Mouse (Mus musculus): ENCODE measurements around the gene Bcor.

The Bcor gene

GRCm38 (mm10) chrX:12126408-12127105, 33.6 kb downstream of the Bcor start:
- DNase-seq, result no peak

GRCm38 (mm10) chrX:12124571-12124970, 35.6 kb downstream of the Bcor start:
- no peak for DNase-seq

GRCm38 (mm10) chrX:12123687-12124087, 36.5 kb downstream of the Bcor start:
- no peak for DNase-seq

- no peak for DNase-seq
These were observed 37.4 kb downstream of the Bcor start for GRCm38 (mm10) chrX:12122594-12123331.

- DNase-seq, result no peak
These were observed 40.7 kb downstream of the Bcor start for GRCm38 (mm10) chrX:12119476-12119875.

GRCm38 (mm10) chrX:12116128-12116527, 44.0 kb downstream of the Bcor start:
- no peak for DNase-seq

GRCm38 (mm10) chrX:12112166-12112565, 48.0 kb downstream of the Bcor start:
- DNase-seq, result no peak

GRCm38 (mm10) chrX:12110518-12110917, 49.6 kb downstream of the Bcor start:
- no peak for DNase-seq

GRCm38 (mm10) chrX:12105358-12105757, 54.8 kb downstream of the Bcor start:
- no peak for DNase-seq

GRCm38 (mm10) chrX:12096783-12097526, 63.2 kb downstream of the Bcor start:
- no peak for DNase-seq

GRCm38 (mm10) chrX:12093371-12093770, 66.8 kb downstream of the Bcor start:
- DNase-seq, result no peak

GRCm38 (mm10) chrX:12091431-12092061, 68.6 kb downstream of the Bcor start:
- peak; percentile 25 for DNase-seq

GRCm38 (mm10) chrX:12090871-12091404, 69.2 kb downstream of the Bcor start:
- DNase-seq, result peak; percentile 76

GRCm38 (mm10) chrX:12090151-12090870, 69.8 kb downstream of the Bcor start:
- no peak for DNase-seq

- peak; percentile 64 for DNase-seq
These were observed 70.6 kb downstream of the Bcor start for GRCm38 (mm10) chrX:12089353-12090081.

- DNase-seq, result no peak
These were observed 71.2 kb downstream of the Bcor start for GRCm38 (mm10) chrX:12089027-12089340.

GRCm38 (mm10) chrX:12088301-12089026, 71.7 kb downstream of the Bcor start:
- peak; percentile 64 for DNase-seq

GRCm38 (mm10) chrX:12087511-12088300, 72.4 kb downstream of the Bcor start:
- peak; percentile 43 for DNase-seq

- no peak for DNase-seq
These were observed 73.3 kb downstream of the Bcor start for GRCm38 (mm10) chrX:12086674-12087510.
